Mouse (Mus musculus) cortical plate, adult 2 months (tissue): Measurements from ENCODE around the gene Arid5b. TPM values are rescaled to one million over a fixed set of nuclear protein-coding genes. Genes with fewer than 3 reads are reported as not detected.
A peak's percentile ranks its signal among the peaks of the same experiment; 100 is the strongest.

Experiments
- H3K27ac ChIP-seq: fragments of 200-500 bp; 2 replicates; pipeline ENCODE4 v1.5.1; 2012; ENCODE audit warnings: low read length, control low read depth, inconsistent platforms; ENCODE audit not compliant: insufficient read depth
- H3K4me1 ChIP-seq: fragments of 200-500 bp; 2 replicates; pipeline ENCODE4 v1.6.1; 2011; ENCODE audit warnings: low read length; ENCODE audit not compliant: control insufficient read depth, insufficient read depth
- H3K4me3 ChIP-seq: fragments of 200-500 bp; 2 replicates; pipeline ENCODE4 v1.5.1; 2011; ENCODE audit warnings: mild to moderate bottlenecking, low read length, control low read depth; ENCODE audit not compliant: insufficient read depth
- CTCF ChIP-seq: fragments of 200-500 bp; IDR thresholded peaks from 2 replicates; pipeline ENCODE4 v1.5.1; 2011; ENCODE audit warnings: mild to moderate bottlenecking, control low read depth, low read length; ENCODE audit not compliant: insufficient read depth; ENCODE audit errors: extremely low read depth
- POLR2A ChIP-seq: fragments of 200-500 bp; IDR thresholded peaks from 2 replicates; pipeline ENCODE4 v1.6.1; 2011; ENCODE audit warnings: mild to moderate bottlenecking, low read length, control low read depth; ENCODE audit not compliant: insufficient read depth; ENCODE audit errors: extremely low read depth
- polyA plus RNA-seq: library from polyadenylated mRNA; depleted of rRNA; stranded (reverse); fragments of >200 nt; gene quantifications from 2 replicates; pipeline ENCODE4 v1.2.3, GENCODE M21; 2012

The Arid5b gene
- polyA plus RNA-seq, 1 experiment, result 11.7 TPM

GRCm38 (mm10) chr10:68110607-68111006 lies 167.9 kb downstream of the Arid5b start:
- peaks cover 2% of the 10 kb centered on the region; the same call in 1 of the 2 replicates for H3K4me1 ChIP-seq
- no peak overlapping the region for H3K27ac ChIP-seq
- TF ChIP-seq CTCF (no peak), POLR2A (no peak)
- no peak overlapping the region for H3K4me3 ChIP-seq

GRCm38 (mm10) chr10:68110182-68110581 lies 168.4 kb downstream of the Arid5b start:
- no peak overlapping the region for H3K27ac ChIP-seq
- H3K4me3 ChIP-seq, result no peak overlapping the region
- H3K4me1 ChIP-seq, result peaks cover 3% of the 10 kb centered on the region; the same call in 1 of the 2 replicates
- no peak for TF ChIP-seq CTCF
- TF ChIP-seq POLR2A, result no peak

- Histone ChIP-seq H3K27ac (no peak overlapping the region), H3K4me1 (peaks cover 3% of the 10 kb centered on the region; the same call in 1 of the 2 replicates), H3K4me3 (no peak overlapping the region)
- TF ChIP-seq CTCF (no peak), POLR2A (no peak)
Observed at GRCm38 (mm10) chr10:68109651-68110050, 168.9 kb downstream of the Arid5b start.

GRCm38 (mm10) chr10:68107716-68108115 lies 170.8 kb downstream of the Arid5b start:
- peaks cover 7% of the 10 kb centered on the region; the same call in 1 of the 2 replicates for H3K4me1 ChIP-seq
- H3K4me3 ChIP-seq, result no peak overlapping the region
- H3K27ac ChIP-seq, result peak overlapping the region; percentile 35; the same call in 1 of the 2 replicates
- TF ChIP-seq CTCF, result no peak
- TF ChIP-seq POLR2A, result no peak

GRCm38 (mm10) chr10:68106351-68106950 lies 172.1 kb downstream of the Arid5b start:
- H3K27ac ChIP-seq, result no peak overlapping the region
- no peak for TF ChIP-seq POLR2A
- no peak for TF ChIP-seq CTCF
- no peak overlapping the region for H3K4me3 ChIP-seq
- H3K4me1 ChIP-seq, result peaks cover 7% of the 10 kb centered on the region; the same call in 1 of the 2 replicates

- TF ChIP-seq CTCF (no peak), POLR2A (no peak)
- Histone ChIP-seq H3K27ac (peak overlapping the region; percentile 78), H3K4me1 (peaks cover 7% of the 10 kb centered on the region; the same call in 1 of the 2 replicates), H3K4me3 (no peak overlapping the region)
Observed at GRCm38 (mm10) chr10:68104881-68105781, 173.4 kb downstream of the Arid5b start.

- Histone ChIP-seq H3K4me3 (no peak overlapping the region), H3K27ac (0 out of 2 replicates have a peak overlapping the region, but pooled peaks have one; percentile 27), H3K4me1 (peaks cover 5% of the 10 kb centered on the region; the same call in 1 of the 2 replicates)
- no peak for TF ChIP-seq CTCF
- TF ChIP-seq POLR2A, result no peak
Observed at GRCm38 (mm10) chr10:68104481-68104880, 174.1 kb downstream of the Arid5b start.

- Histone ChIP-seq H3K27ac (0 out of 2 replicates have a peak overlapping the region, but pooled peaks have one; percentile 27), H3K4me1 (peaks cover 5% of the 10 kb centered on the region; the same call in 1 of the 2 replicates), H3K4me3 (no peak overlapping the region)
- TF ChIP-seq POLR2A (no peak), CTCF (no peak)
Observed at GRCm38 (mm10) chr10:68103988-68104387, 174.6 kb downstream of the Arid5b start.

GRCm38 (mm10) chr10:68103078-68103855 lies 175.3 kb downstream of the Arid5b start:
- H3K27ac ChIP-seq, result no peak overlapping the region
- TF ChIP-seq POLR2A, result no peak
- H3K4me1 ChIP-seq, result peaks cover 5% of the 10 kb centered on the region; the same call in 1 of the 2 replicates
- no peak overlapping the region for H3K4me3 ChIP-seq
